Mouse (Mus musculus) granulocyte monocyte progenitor cell, adult 5-6 weeks (primary cell): ENCODE data around the gene Tnfaip8l1. TPM values are rescaled to one million over a fixed set of nuclear protein-coding genes. Genes with fewer than 3 reads are reported as not detected.
A peak's percentile ranks its signal among the peaks of the same experiment; 100 is the strongest.

Source experiments
- ATAC-seq: replicated peaks from 2 replicates; pipeline ENCODE4 v1.8.0; 2016; ENCODE audit warnings: mild to moderate bottlenecking, moderate TSS enrichment, inconsistent platforms; ENCODE audit not compliant: poor library complexity, severe bottlenecking
- total RNA-seq, 2 experiments: library from RNA; stranded (forward) in 1 of 2; stranded (reverse) in 1 of 2; fragments of 200-712, 200-1000 nt in 1 of 2; fragments of >200 nt in 1 of 2; fragmentation: Nextera tagmentation in 1 of 2; gene quantifications; 2 replicates each; pipeline ENCODE4 v1.2.3; 2014 to 2017

Tnfaip8l1 gene
- total RNA-seq (2014; fragmentation: Nextera tagmentation) (1.0 and 1.1 TPM in 2 replicates), total RNA-seq (2017) (2.0 and 2.7 TPM in 2 replicates)

DNA sequence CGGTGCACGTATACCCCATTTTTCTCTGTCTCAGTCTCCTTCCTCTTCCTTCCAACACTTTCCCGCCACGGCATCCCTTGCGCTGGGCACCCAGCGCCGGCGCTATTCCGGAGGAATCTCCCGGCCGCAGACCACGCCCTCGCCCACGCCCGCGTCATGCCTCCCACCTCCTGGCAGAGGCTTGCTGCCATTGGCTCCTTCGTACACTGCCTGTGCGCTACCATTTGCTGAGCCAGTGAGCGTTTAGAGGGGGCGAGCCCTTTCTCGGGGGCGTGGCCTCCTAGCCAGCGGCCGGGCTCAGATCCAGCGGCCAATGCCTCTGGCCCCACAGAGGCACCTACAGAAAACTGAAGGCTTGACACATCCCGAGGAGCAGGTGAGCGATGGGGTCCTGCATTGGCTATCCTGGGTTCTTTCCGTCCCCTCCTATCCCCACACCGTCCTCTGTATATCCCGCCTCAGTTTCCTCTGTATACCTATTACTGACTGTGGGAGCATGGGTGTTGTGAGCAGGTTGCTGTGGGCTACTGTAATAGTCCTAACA is at the start of gene Tnfaip8l1:
TSS of gene Tnfaip8l1 (plus strand) at position 247 of the 544 bp plus-strand sequence.
- peak; percentile 95 for ATAC-seq

DNA sequence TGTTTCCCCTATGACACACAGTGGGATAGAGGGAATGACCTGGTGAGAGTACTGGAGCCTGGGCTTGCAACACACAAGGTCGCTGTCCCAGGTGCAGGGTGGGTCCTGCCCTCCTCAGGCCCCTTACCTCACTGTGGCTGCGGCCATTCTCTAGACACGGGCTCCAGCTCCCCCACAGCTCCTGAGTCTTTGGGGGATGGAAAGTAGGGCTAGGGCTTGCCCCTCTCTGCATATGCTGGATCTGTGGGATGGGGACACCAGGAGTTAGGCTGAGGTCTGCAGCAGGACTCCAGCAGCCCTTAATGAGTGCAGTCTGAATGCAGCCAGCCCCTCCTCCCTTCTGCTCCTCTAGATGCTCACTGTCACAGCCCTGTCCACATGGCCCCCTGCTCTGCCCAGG is 49.5 kb upstream of the Tnfaip8l1 start:
- no peak for ATAC-seq

DNA sequence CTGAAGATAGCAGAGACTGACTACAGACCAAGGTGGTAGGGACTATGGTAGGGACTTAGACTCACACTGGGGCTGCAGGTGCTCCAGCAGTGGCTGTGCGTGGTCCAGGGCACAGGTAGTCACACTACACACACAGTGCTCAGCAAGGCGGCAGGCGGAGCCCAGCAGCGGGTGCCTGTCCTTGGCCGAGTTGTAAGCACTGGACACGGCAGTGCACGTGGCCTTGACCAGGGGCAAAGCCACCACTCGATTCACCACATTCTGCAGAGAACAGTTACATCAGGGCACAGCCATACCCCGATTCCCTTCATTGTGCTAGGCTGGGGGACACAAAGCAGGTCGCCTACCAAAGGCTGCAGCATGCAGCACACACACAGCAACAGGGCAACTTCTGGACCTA is 46.1 kb upstream of the Tnfaip8l1 start:
- ATAC-seq: no peak

DNA sequence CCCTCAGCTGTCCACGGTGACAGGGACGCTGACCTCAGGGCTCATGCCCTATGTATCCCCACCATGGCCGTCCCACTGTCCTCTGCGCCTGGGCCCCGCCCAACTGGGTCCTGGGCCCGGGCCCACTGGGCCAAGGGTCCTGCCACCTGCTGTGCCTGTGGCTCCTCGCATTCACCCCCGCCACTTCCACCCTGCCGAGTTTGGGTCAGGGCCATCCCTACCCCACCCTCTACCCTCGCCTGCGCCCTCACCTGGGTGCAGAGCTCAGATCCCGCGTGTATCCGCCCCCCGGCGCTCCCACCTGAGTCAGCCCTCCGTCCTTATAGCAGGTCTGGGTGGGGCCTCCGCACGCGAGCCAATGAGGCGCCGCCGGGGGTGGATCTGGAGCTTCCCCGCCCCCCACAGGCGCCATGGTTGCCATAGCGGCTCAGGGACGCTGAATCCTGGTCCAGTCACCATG is 45.0 kb upstream of the Tnfaip8l1 start, which contains the start of gene Plin5:
TSS of gene Plin5 (minus strand) at position 346 of the 460 bp plus-strand sequence.
- peak; percentile 62 for ATAC-seq

DNA sequence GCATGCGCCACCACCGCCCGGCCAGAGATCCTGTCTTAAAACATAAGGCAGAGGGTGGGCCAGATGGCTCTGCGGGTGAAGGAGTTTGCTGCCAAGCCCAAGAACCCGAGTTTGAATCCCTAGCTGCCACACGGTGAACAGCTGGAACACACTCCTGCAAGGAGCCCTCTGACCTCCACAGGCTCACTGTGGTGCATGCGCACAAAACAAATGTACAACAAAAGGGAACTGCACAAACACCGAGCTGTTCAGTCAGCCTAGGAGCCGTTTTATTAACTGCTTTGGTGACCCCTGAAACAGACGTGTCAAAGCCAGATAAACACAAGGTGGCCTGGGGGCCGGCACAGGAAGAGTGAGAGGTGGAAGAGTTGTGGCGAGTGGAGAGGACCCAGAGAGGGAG is 42.8 kb upstream of the Tnfaip8l1 start:
- ATAC-seq: 0 out of 2 replicates have a peak, but pooled peaks have one; percentile 4

DNA sequence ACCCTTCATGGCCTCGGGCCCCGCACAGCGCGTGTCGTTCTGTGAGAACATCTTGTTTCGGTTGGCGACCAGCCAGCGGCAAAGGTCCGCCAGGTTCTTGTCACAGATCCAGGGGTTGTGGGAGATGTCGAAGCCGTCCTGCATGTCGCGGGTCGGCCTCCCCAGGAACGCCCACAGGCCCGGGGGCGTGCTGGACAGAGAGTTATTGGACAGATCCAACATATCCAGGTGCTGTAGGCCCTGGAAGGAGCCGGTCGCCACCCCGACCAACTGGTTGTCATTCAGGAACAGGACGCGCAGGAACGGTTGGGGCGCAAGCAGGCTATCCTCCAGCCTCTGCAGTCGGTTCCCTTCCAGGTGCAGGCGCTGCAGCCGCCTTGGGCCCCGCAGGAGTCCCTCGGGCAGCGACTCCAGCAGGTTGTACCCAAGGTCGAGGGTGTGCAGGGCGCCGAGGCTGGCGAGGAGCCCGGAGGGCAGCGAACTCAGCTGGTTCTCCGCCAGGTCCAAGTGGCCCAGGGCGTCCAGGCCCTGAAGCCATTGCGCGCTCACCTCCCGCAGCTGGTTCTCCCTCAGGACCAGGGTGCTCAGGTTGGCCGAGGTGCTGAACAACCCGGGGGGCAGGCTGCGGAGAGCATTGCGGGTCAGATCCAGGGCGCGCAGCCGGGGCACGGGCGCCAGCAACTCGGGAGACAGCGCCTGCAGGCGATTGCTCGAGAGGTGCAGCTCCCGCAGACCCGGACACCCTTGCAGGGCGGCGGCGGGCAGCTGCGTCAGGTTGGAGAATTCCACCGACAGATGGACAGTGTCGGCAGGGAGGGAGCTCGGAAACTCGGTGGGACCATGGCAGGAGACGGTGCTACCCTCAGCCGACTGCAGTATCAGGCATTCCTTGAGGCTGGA is 42.0 kb upstream of the Tnfaip8l1 start:
- ATAC-seq: peak; percentile 6

DNA sequence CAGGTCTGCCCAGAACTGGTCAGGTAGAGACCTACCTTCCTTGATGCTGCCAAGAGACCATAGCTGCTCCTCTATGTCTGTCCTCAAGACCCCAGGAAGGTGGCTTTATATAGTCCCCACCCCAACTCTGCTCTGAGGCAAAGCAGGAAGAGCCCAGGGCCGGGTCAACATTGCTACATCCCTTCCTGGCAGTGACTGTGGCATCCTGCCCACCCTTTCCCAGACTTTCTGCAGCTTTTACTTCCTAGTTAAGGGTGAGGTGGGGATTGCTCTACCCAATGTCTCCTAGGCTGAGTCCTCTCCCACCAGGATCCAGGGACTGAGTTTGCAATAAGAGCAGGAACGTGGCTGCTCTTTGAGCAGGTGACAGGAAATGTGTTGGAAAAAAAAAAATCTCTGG is 40.5 kb upstream of the Tnfaip8l1 start, which contains the start of gene Lrg1:
TSS of gene Lrg1 (minus strand) at position 176 of the 400 bp plus-strand sequence.
- 0 out of 2 replicates have a peak, but pooled peaks have one; percentile 12 for ATAC-seq

DNA sequence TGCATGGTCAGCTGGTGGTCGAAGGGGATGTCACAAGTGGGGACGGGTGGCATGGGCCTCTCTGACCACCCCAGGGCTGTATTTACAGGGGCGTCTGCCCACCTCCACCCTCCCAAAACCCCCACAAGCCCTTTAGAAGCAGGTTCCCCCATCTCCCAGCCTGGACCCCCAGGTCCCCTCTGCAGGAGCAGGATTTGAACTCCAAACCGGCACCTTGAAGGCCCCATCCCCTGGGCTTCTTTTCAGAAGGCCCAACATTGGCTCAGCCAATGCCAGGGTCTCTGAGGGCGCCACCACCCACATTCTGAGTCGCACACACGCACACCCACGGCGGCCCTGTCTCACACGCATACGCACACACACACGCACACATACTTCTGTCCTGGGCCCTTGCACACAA is 39.1 kb upstream of the Tnfaip8l1 start:
- ATAC-seq: no peak

DNA sequence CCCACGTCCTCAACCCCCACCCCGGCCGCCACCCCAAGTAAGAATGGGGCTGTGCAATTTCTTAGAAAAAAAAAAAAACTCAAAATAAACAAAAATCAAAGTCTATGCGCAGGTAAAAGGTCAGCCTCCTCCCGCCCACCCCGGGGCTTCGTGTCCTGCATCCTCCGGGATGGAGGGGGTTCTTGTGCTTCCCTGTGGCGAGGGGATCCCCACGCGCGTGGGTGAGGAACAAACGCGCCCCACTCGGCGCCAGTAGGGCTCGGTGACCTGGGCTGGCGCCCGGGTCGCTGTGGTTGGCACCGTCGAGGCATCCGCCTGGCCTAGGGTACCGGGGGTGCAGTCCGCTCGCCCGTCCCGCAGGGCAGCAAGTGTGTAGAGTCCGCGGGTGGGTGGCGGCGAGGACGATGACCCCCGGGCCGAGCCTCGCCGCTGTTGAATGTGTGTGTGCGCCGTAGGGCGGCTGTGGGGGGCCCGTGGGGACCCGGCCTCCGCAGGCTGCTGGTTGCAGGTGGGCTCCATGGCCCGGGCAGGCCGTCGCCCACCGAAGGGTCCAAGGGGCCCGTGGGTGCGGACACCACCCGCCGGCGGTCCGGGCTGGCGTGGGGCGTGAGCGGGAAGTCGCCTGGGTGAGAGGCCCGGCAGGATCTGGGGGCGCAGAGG is 38.5 kb upstream of the Tnfaip8l1 start:
- ATAC-seq: no peak

DNA sequence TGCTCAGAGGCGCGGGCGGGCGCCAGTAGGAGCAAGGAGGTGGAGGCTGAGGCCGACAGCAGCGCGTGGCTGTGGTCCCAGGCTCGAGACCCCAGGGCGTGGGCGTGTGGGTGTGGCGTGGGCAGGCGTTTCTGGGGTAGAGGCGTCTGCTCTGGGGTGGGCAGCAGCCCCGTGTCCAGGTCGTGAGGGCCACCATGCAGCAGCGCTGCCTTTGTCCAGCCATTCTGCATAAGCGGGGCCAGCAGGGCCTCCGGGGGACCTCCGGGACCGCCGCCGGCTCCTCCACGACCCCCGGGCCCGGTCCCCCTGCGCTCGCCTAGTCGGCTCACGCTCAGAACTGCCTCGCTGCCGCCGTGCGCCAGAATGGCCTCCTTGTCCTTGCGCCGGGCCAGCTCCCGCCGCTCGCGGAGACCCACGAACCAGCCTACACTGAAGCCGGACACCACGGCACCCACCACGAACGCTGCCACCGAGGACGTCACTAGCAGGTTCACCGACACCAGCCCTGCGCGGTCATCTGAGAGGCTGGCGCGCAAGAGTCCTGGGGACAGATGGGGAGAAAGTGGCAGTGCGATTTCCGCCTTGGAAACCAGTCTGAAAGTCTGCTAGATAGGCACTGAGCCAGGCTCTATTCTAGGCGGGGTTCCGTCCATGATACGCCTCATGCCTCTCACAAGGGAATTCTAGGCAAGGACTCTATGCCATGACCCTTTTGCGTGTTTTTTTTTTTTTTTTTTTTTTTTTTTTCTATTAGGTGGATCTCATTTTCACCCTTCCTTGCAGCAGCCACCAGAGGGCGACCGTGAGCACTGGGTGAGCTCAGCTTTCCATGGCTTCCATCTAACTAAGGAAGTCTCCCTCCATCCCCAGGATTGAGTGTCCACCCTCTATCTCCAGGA is 37.7 kb upstream of the Tnfaip8l1 start:
- peak; percentile 31; the same call in 1 of the 2 replicates for ATAC-seq

DNA sequence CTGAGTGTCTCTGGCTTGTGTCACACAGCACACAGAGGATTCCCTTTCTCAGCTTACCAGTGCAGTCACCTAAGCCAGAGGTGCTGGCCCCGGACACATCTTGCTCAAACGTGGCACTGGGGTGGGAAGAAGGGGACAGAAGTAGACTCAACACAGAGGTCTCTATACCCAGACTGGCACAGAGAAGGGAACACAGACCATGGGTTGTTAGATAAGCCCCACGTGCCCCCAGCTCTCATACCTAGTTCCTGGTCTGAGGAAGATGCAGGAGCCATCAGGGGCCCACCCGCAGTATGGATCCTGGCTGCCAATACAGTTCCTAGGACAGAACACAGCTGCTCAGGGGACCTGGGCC is 37.0 kb upstream of the Tnfaip8l1 start:
- ATAC-seq: no peak

DNA sequence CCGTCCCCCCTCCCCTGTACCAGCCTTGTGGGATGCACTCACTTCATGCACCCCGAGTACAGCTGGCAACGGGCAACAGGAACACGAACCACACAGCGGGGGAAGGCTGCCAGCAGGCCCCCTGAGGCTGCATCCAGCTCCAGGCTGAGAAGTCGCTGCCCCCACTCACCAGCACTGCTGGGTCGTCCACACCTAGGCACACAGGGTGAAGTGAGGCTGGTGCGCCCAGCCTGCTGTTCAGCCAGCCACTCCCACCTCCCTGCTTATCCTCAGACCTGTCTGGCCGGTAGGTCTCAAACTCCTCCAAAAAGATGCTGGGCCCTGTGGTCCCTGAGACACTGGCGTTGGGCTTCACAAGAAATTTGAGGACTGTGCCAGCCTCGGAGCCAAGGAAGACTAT is 36.1 kb upstream of the Tnfaip8l1 start:
- no peak for ATAC-seq

DNA sequence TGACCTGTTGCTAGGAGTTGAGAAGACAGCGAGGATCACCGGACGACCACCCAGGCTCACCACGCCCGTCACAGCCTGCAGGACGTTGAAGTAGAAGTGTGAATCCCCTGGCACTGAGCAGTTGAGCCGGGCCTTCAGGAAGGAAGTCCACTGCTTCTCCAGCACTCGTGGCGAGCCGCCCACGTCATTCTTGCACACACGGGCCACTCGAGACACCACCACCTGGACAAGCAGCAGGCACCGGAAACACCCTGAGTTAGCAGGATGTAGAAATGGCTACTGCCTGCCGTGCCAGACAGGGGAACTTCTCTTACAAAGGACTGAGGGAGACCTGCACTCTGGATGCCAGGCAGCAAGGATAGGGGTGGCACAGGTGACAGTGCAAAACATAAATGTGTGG is 34.0 kb upstream of the Tnfaip8l1 start:
- no peak for ATAC-seq

DNA sequence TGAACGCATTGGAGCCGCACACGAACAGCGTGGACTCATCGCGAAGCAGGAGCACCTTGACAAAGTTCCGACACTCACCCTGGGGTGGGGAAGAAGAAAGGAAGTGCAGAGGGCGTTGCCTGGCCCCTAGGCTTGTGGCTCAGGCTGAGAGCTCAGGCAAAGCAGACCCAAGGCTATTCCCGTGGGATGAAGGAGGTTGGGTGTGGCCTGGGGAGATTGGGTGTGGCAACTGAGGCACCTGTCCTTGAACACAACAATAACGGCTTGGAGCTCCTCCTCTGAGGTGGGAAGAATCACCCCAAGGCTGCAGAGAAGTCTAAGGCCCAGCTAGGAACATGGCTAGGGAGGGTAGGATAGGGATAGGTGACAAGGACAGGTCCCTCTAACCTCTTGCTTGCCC is 31.1 kb upstream of the Tnfaip8l1 start:
- no peak for ATAC-seq

DNA sequence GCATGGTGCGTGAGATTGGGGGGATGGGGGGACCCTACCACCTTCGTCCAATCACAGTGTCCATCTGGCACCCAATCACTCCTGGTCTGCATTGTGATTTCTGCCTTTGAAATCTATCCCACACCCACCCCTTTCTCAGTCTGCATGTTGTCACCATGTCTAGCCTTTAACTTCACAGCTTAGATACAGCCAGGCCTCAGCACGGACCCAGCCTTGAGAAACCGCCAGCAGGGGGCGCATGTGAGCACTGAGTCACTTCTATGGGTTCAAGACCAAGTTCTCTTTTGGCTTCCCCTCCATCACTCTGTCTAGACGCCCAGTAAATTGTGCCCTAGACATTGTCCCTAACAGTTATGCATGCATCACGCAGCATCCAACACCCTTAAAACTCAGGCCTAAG is 30.5 kb upstream of the Tnfaip8l1 start:
- 0 out of 2 replicates have a peak, but pooled peaks have one; percentile 11 for ATAC-seq

DNA sequence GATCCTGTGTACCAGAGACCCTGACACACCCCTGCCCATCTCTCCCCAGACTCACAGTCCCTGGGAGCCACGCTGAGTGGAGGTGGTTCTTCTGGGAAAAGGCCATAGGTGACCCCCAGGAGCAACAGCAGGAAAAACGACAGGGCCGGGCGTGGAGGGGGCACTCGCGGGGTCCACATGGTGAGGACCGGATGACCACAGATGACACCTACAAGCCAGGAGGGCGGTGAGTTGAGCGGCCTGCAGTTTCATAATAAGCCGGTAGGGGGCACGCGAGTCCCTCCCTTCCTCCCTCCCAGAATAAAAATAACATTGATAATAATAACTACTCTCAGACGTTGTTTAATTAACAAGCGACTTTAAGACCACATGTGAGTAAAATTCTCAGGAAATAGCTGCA is 29.6 kb upstream of the Tnfaip8l1 start:
- ATAC-seq: peak; percentile 33

DNA sequence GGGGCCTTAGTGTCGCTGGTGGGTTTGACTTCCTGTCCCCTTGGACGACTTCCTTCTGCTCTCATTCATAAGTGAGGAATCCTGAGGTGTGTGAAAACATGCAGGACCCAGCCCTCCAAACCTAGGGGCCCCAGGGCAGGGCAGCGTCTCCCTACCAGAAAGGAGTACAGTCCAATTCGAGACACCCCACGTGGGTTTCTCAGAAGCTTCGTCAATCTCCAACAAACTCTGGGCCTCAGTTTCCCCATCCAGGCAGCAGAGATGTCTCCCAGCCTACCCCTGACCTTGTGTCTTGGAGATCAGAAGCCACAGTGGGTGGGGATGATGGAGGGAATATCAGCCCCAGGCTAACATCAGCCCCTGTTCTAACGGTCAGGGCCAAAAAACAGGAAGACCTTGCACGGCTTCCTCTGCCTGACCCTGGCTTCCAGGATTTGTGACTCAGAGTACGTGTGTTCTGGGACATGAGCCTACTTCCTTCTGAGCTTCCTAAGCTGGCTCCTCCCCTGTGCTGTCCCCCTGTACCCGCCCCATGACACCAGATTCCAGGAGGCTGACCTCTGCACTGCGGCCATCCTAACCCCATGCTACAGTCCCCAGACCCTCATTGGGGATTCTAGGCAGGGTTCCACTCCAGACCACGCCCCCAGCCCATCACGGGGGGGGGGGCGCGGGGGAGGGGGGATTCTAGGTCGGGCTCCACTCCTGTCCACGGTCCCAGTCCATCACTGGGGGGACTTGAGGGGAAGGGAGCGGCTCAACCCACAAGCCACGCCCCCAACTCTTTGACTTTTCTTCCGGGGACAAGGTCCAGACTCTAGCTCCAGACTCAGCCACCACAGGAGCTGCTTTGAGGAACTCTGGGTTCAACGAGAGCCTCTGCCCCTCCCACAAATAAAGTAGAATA is 28.6 kb upstream of the Tnfaip8l1 start:
- peak; percentile 73 for ATAC-seq

DNA sequence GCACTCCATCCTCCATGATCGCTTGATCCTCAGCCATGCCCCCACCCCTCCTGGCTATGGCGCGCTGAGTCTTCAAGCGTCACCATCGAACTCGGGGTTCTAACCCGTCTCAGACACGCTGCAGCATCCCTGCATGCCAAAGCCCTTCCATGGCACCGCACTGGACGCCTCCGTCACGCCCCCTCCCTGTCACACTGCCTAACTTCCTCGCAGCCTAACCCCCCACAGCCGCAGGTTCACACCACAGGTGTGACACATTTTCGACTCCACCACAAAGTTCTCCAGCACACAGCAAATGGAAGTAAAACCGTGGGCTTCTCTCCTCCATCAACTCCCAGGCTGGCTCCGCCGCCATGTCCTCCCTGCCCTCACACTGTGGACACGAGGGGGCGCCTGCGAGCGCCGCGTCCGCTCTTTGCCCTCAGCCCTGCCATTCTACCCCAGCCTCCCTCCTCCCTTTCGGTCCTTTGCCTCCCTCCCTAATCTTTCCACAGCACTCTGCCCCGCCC is 27.8 kb upstream of the Tnfaip8l1 start:
- peak; percentile 50 for ATAC-seq

DNA sequence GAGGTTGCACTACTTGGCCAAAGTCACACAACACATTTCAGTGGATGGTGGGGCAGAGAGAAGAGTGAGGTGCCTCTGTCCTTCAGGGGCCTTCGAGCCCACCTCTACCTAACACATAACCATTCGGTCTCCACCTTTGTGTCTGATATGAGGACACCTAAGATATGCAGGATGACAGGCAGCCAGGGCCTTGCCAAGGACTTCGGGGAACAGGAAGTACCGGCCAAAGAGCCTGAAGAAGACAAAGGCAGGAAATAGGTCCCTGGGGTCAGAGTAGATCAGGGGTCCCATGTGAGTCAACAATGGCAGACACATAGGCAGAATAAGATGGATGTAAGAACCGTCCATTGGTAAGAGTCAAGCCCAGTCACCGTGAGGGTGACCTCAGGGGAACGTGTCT is 25.7 kb upstream of the Tnfaip8l1 start:
- no peak for ATAC-seq
